Mouse (Mus musculus) heart, postnatal 10 days (tissue): ENCODE measurements at regions not wholly inside any gene's neighbourhood (a gene's known extent, or its start where the extent isn't known, plus 50 kb on each side); places are given as distances from the start of the nearest gene placed in this dataset.

Experiments
- DNase-seq, 2 experiments: peaks; one replicate each; pipeline ENCODE4 v3.0.0; 2021
- intact Hi-C: fragments of 180-260 bp; cut with DNase I; formaldehyde crosslinking; loops from one replicate; pipeline ENCODE4 v1.15.1; 2025

- DNase-seq = no peak
- intact Hi-C loops = no loop called here
These were observed 244.1 kb upstream of the Tle3 start for GRCm38 (mm10) chr9:61128077-61128476.

GRCm38 (mm10) chr9:61129186-61129585 is 243.0 kb upstream of the Tle3 start:
- intact Hi-C loops = no loop called here
- no peak for DNase-seq

GRCm38 (mm10) chr9:61130877-61131276 is 241.3 kb upstream of the Tle3 start:
- DNase-seq = no peak
- intact Hi-C loops = no loop called here

- intact Hi-C loops = no loop called here
- no peak for DNase-seq
These were observed 236.8 kb upstream of the Tle3 start for GRCm38 (mm10) chr9:61135263-61135882.

GRCm38 (mm10) chr9:61135917-61136316 is 236.2 kb upstream of the Tle3 start:
- intact Hi-C loops = no loop called here
- DNase-seq = no peak

GRCm38 (mm10) chr9:61138741-61139368 is 233.3 kb upstream of the Tle3 start:
- DNase-seq = peak; percentile 52 to 58

GRCm38 (mm10) chr9:61143101-61143500 is 229.1 kb upstream of the Tle3 start:
- no peak for DNase-seq
- intact Hi-C loops = no loop called here

More at GRCm38 (mm10) chr9:61138741-61139368, 233.3 kb upstream of the Tle3 start:
- intact Hi-C loops = no loop called here

- intact Hi-C loops = no loop called here
- DNase-seq = no peak
These were observed 227.4 kb upstream of the Tle3 start for GRCm38 (mm10) chr9:61144685-61145318.

GRCm38 (mm10) chr9:61145738-61146137 is 226.4 kb upstream of the Tle3 start:
- intact Hi-C loops = no loop called here
- DNase-seq = no peak

- no peak for DNase-seq
- intact Hi-C loops = no loop called here
These were observed 221.0 kb upstream of the Tle3 start for GRCm38 (mm10) chr9:61151201-61151600.

GRCm38 (mm10) chr9:61151901-61152337 is 220.2 kb upstream of the Tle3 start:
- intact Hi-C loops = no loop called here
- peak in 1 of 2 experiments; percentile 34 for DNase-seq

- DNase-seq = no peak
- intact Hi-C loops = no loop called here
These were observed 217.4 kb upstream of the Tle3 start for GRCm38 (mm10) chr9:61154721-61155120.

GRCm38 (mm10) chr9:61155851-61156250 is 216.3 kb upstream of the Tle3 start:
- intact Hi-C loops = no loop called here
- DNase-seq = no peak

GRCm38 (mm10) chr9:61158192-61158770 is 213.9 kb upstream of the Tle3 start:
- no peak for DNase-seq

GRCm38 (mm10) chr9:61159159-61159558 is 213.0 kb upstream of the Tle3 start:
- intact Hi-C loops = no loop called here

More at GRCm38 (mm10) chr9:61158192-61158770, 213.9 kb upstream of the Tle3 start:
- intact Hi-C loops = no loop called here

GRCm38 (mm10) chr9:61159616-61160015 is 212.6 kb upstream of the Tle3 start:
- DNase-seq = peak; percentile 39 to 52
- intact Hi-C loops = no loop called here

More at GRCm38 (mm10) chr9:61159159-61159558, 213.0 kb upstream of the Tle3 start:
- peak in 1 of 2 experiments; percentile 21 for DNase-seq

- intact Hi-C loops = no loop called here
- no peak for DNase-seq
These were observed 209.3 kb upstream of the Tle3 start for GRCm38 (mm10) chr9:61162884-61163283.

GRCm38 (mm10) chr9:61163671-61164288 is 208.4 kb upstream of the Tle3 start:
- intact Hi-C loops = no loop called here
- peak; percentile 48 to 50 for DNase-seq

GRCm38 (mm10) chr9:61164501-61165251 is 207.5 kb upstream of the Tle3 start:
- intact Hi-C loops = no loop called here
- peak; percentile 61 for DNase-seq

GRCm38 (mm10) chr9:61166115-61166514 is 206.1 kb upstream of the Tle3 start:
- intact Hi-C loops = no loop called here
- DNase-seq = no peak
